Mouse (Mus musculus) neural tube, embryonic 11.5 days (tissue): Measurements from ENCODE around the gene Traf5. TPM values are rescaled to one million over a fixed set of nuclear protein-coding genes. Genes with fewer than 3 reads are reported as not detected.

Experiments
- ATAC-seq: fragments of 200-750 bp; cut with Nextera tagmentation; 2 replicates; pipeline ENCODE4 v1.8.0; 2017; ENCODE audit warnings: moderate number of reproducible peaks, mild to moderate bottlenecking, moderate TSS enrichment, moderate library complexity; ENCODE audit not compliant: insufficient read depth, low FRiP score, low TSS enrichment
- DNase-seq: peaks from one replicate; pipeline ENCODE4 v3.0.0-alpha.2; 2015; ENCODE audit warnings: low spot score
- H3K27ac ChIP-seq: fragments of 300-500 bp; sonication (generic); 2 replicates; pipeline ENCODE4 v1.5.1; 2014; ENCODE audit warnings: low read depth, mild to moderate bottlenecking, low read length
- H3K27me3 ChIP-seq: fragments of 300-500 bp; sonication (generic); 2 replicates; pipeline ENCODE4 v1.6.1; 2014; ENCODE audit warnings: mild to moderate bottlenecking, low read length, mixed read lengths; ENCODE audit not compliant: control insufficient read depth, insufficient read depth
- H3K36me3 ChIP-seq: fragments of 300-500 bp; sonication (generic); 2 replicates; pipeline ENCODE4 v1.6.1; 2014; ENCODE audit warnings: mild to moderate bottlenecking, low read length, moderate library complexity, mixed read lengths; ENCODE audit not compliant: control insufficient read depth, insufficient read depth
- H3K4me1 ChIP-seq: fragments of 300-500 bp; sonication (generic); 2 replicates; pipeline ENCODE4 v1.6.1; 2014; ENCODE audit warnings: low read length, mixed read lengths; ENCODE audit not compliant: control insufficient read depth, insufficient read depth
- H3K4me2 ChIP-seq: fragments of 300-500 bp; sonication (generic); 2 replicates; pipeline ENCODE4 v1.6.1; 2014; ENCODE audit warnings: low read depth, mild to moderate bottlenecking, moderate library complexity
- H3K4me3 ChIP-seq: fragments of 300-500 bp; sonication (generic); 2 replicates; pipeline ENCODE4 v1.5.1; 2014; ENCODE audit warnings: low read depth, low read length
- H3K9ac ChIP-seq: fragments of 300-500 bp; sonication (generic); 2 replicates; pipeline ENCODE4 v1.6.1; 2014; ENCODE audit warnings: mild to moderate bottlenecking, low read length
- H3K9me3 ChIP-seq: fragments of 300-500 bp; sonication (generic); 2 replicates; pipeline ENCODE4 v1.6.1; 2016; ENCODE audit warnings: low read length; ENCODE audit not compliant: control insufficient read depth
- WGBS: fragments of 180-500 bp; shearing (Covaris S2); extraction: QIAGEN DNeasy Blood & Tissue Kit; methylation state at CpG from one replicate; pipeline ENCODE4 v1.1.7; 2014; 5-methylcytosine and 5-hydroxymethylcytosine counted together
- polyA plus RNA-seq: library from polyadenylated mRNA; unstranded; fragments of >200 nt; fragmentation: Nextera tagmentation; extraction: Ambion mirVana; gene quantifications from 2 replicates; pipeline ENCODE4 v1.2.1, GENCODE M21; 2014

The Traf5 gene
- polyA plus RNA-seq, 1 experiment from 2014 or later = 5.0 TPM

DNA sequence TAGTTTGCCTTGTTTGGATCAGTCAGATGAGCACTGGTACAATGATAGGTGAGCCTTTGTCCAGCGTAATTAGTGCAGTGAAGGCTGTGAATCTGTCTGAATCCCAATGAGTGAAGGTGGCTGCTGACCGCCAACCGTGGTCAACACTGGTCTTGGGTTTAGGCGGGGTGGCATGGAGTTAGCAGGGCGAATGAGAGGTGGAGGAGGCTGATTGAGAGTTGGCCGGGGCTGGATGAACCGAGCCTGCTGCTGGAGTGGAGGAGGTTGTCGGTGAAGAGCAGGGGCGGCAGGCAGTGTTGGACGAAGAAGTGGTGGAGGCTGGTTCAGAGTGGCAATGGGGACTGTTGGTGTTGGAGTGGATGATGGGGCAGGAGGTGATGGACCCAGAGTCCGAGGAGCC is 8.4 kb upstream of the Traf5 start:
- Histone ChIP-seq H3K27ac (no peak overlapping the region), H3K27me3 (no peaks in the 10 kb centered on the region), H3K9ac (no peak overlapping the region), H3K4me2 (no peak overlapping the region), H3K9me3 (no peaks in the 10 kb centered on the region), H3K4me1 (no peaks in the 10 kb centered on the region), H3K4me3 (no peak overlapping the region), H3K36me3 (peaks cover 3% of the 10 kb centered on the region; the same call in 1 of the 2 replicates)
- no peak for DNase-seq
- WGBS = 91% methylated on average over 11 of the region's 11 CpGs
- ATAC-seq = no peak

DNA sequence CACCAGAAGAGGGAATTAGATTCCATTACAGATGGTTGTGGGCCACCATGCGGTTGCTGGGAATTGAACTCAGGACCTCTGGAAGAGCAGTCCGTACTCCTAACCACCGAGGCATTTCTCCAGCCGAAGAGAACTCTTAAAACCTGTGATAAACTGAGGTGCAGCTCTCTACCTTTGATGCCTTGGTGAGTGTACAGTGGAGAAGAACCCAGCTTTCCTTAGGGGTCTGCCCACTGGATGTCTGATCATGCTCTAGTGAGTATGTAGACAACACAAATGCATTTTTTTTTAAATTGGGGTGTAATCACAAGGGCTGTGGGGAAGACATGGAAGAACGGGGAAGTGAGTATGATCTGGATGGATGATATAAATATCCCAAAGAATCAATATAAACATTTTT is 3.3 kb upstream of the Traf5 start:
- Histone ChIP-seq H3K4me3 (no peak overlapping the region), H3K4me1 (no peaks in the 10 kb centered on the region), H3K27ac (no peak overlapping the region), H3K9me3 (no peaks in the 10 kb centered on the region), H3K9ac (no peak overlapping the region), H3K27me3 (peaks cover 11% of the 10 kb centered on the region; the same call in 1 of the 2 replicates), H3K36me3 (no peaks in the 10 kb centered on the region), H3K4me2 (no peak overlapping the region)
- ATAC-seq (no peak), DNase-seq (no peak)
- WGBS = 90% methylated on average over 5 of the region's 5 CpGs

DNA sequence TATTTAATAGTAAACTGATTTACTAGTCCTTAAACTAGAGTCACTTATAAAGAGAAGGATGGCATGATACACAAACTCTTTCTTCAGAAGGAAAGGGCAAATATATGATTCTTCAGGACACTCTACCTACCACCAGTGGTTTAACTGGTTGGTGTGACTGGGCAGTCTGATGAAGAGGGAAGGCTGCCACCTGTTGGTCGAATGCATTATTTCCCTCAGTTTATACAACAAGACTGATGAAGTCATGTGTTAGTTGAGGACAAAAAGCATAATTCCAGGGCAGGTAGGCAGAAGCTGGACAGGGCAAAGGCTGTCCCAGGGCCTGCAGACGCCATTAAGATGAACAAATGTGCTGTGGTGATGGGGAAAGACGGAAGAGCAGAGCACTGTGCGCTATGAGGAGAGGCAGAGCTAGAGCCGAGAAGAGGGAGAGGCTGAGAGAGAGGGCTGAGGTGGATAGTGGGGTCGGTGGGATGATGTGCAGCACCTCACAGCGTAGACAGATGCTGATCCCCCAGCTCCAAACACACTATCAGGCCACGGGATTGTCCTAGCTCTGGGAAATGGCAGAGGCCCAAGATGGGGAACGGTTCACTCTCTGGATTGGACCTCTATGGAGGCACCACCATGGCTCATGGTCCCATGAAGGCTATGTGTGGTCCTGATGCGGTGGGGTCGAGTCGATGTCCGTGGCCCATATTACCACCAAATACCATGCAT is 2.3 kb upstream of the Traf5 start:
- Histone ChIP-seq H3K27me3 (peaks cover 16% of the 10 kb centered on the region; the same call in 1 of the 2 replicates), H3K4me1 (no peaks in the 10 kb centered on the region), H3K36me3 (no peaks in the 10 kb centered on the region), H3K4me3 (no peak overlapping the region), H3K9ac (no peak overlapping the region), H3K4me2 (no peak overlapping the region), H3K9me3 (no peaks in the 10 kb centered on the region), H3K27ac (no peak overlapping the region)
- DNase-seq (peak; percentile 43), ATAC-seq (no peak)
- WGBS = 57% methylated on average over 13 of the region's 13 CpGs

DNA sequence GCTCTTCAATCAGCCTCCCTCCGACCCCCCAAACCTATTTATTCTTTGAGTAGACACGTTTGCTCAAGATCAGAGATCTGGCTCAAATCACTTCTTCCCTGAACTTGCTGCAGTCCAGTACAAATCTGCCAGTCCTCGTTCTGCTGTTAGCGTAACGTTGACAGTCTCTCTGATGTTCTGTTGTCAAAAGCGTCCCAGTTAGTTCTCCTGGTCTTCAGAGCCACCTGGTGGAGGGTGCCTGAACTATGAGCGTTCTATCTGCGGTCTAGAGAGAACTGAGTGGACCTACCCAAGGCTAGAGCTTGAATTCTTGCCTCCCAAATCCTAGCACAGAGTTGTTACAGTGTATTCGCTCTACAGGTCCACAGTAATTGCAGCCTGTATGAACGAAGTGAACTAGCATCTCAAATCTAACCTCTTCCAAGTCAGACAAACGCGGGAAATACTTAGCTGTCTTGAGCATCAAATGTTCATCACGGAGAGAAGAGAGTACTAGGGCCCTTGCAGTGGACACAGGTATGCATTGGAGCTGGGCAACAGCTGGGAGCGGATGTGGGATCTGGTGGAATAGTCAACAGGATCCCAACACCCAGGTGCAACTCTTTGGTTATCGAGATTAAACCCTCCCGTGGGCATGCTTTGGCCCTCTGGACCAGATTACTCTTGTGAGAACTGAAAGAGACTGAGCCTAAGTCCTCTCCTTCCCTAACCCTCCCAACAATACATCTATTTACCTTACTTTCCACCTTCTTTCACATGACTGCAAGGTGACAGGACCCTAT is 711 bp upstream of the Traf5 start:
- no peaks in the 10 kb centered on the region for H3K36me3 ChIP-seq
- peak overlapping the region; percentile 54 for H3K4me2 ChIP-seq
- peak overlapping the region; percentile 38 for H3K4me3 ChIP-seq
- ATAC-seq (peak; percentile 80), DNase-seq (peak; percentile 85)
- H3K9ac ChIP-seq = no peak overlapping the region
- H3K27me3 ChIP-seq = peaks cover 16% of the 10 kb centered on the region; the same call in 1 of the 2 replicates
- H3K27ac ChIP-seq = no peak overlapping the region
- H3K4me1 ChIP-seq = no peaks in the 10 kb centered on the region
- 31% methylated on average over 16 of the region's 16 CpGs for WGBS
- H3K9me3 ChIP-seq = no peaks in the 10 kb centered on the region

DNA sequence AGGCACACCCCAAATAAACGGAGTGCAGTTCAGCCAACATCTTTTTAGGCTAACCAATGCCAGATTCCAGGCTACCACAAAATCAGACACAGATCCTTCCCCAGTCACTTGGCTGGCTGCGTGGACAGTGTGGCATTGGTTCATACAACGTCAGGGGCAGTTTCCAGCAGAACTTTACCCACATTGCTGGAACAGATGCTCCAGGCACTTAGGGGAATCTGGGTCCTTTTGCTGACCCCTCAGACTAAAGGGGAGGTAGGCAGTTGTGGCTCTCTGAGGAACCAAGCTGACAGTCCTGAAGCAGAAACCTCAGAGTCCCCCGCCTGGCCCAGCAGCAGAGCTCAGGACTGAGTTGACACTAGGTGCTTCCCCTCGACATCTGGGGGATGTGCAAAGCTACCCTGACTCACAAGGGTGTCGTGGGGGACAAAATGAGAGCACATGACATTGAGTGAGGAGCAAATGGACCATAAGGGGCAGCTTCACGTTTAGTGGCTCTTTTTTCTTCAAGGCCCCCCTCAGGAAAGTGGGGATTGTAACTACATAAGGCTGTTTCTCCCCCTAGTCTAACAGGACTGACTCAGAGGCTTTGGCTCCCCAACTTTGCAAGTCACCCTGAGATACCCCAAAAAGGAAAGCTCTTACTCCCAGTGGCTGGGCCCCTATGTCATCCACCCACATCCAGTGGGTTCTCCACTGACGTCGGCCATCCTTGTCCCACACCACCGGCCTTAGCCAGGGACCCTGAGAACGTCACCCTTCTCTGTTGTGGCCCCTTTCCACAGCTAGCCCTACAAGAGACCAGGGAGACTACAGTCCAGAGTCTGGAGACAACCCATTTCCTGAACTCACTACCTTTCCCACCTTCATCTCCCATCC is 1.4 kb downstream of the Traf5 start:
- Histone ChIP-seq H3K27me3 (peaks cover 16% of the 10 kb centered on the region; the same call in 1 of the 2 replicates), H3K9me3 (no peaks in the 10 kb centered on the region), H3K9ac (no peak overlapping the region), H3K4me1 (no peaks in the 10 kb centered on the region), H3K4me2 (no peak overlapping the region), H3K4me3 (no peak overlapping the region), H3K36me3 (no peaks in the 10 kb centered on the region), H3K27ac (no peak overlapping the region)
- DNase-seq = no peak
- ATAC-seq = no peak
- WGBS = 75% methylated on average over 11 of the region's 11 CpGs

DNA sequence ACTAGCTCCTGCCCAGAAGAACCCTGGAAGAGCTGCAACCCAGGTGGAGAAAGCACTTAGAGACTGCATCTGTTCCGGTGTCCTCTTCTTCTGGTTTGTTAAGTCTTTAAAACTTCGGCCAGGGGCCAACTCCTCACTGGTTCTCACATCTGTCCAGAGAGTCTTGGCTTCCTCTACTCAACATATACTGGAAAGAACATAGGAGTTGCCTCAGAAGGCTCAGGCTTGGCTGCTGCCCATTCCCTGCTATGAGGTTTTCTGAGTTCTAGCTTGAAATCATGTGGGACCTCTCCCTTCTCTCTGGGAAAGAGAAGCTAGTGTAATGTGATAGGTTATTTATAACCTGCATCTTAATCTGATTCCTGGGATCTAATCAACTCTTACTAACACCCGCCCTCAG is 2.1 kb downstream of the Traf5 start:
- DNase-seq (no peak), ATAC-seq (no peak)
- Histone ChIP-seq H3K9ac (no peak overlapping the region), H3K9me3 (no peaks in the 10 kb centered on the region), H3K4me1 (no peaks in the 10 kb centered on the region), H3K4me3 (no peak overlapping the region), H3K27ac (no peak overlapping the region), H3K4me2 (no peak overlapping the region), H3K36me3 (no peaks in the 10 kb centered on the region), H3K27me3 (peaks cover 16% of the 10 kb centered on the region; the same call in 1 of the 2 replicates)
- WGBS = 86% methylated on average over 3 of the region's 3 CpGs

DNA sequence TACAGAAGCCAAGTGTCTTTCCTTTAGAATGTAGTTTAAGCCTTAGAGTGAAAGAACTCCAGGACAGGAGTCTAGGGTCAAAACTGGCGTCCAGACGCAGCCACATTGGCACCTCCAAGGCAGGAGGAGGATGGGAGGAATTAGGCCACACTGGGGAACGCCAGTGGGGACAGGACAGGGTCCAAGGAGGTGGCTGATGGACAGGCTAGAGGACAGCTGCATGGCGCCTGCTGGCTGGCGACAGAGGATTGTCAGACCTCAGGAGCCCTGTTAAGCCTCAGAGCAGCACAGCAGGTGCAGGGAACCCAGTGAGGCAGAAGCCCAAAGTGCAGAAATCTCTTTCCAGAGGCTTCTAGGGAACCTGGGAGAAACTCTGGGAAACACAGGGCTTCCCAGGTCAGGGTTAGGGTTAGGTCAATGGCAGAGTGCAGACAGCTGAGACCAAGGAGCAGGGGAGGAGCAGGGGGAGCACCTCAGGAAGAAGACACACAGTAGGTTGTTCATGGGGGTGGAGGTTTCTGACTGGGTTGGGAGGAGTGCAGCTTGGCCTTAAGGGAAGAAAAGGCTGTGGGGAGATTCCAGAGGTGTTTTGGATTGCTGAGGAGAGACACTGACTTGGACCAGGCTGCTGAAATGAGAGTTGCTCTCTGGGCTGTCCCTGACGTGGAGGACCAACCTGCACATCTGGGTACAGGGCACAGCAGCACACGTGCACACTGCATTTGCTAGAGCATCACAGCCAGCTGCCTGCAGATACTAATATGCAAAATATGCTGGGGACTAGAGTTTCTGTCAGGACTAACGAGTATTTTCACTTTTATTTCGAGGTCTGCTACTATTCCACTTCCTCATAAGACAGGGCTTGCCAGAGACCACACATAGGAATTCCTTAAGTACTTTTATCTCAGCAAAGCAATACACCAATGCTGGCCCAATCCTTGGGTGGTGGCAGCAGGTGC is 2.9 kb downstream of the Traf5 start:
- Histone ChIP-seq H3K4me2 (no peak overlapping the region), H3K9me3 (no peaks in the 10 kb centered on the region), H3K4me3 (no peak overlapping the region), H3K4me1 (no peaks in the 10 kb centered on the region), H3K27ac (no peak overlapping the region), H3K27me3 (peaks cover 16% of the 10 kb centered on the region; the same call in 1 of the 2 replicates), H3K36me3 (no peaks in the 10 kb centered on the region), H3K9ac (no peak overlapping the region)
- ATAC-seq (no peak), DNase-seq (no peak)
- WGBS = 71% methylated on average over 9 of the region's 9 CpGs

DNA sequence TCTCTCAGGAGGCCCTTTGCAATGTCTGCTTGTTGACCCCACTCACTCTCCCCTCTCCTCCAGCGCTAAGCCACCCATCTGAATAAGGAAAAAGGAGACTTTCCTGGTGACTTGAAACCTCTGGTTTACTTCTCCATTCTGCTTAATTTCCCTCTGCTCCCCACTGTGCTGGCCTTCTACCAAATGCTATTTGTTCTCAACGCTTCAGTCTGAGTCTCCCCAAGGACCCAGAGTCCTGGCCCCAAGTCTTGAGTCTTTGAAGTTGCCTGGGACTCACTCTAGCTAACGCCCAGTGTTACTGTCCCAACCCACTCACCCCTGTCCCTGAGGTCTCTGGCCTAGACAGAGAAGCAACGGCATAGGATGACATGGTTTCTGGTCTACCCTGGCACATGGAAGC is 4.3 kb downstream of the Traf5 start:
- Histone ChIP-seq H3K9me3 (no peaks in the 10 kb centered on the region), H3K9ac (no peak overlapping the region), H3K4me3 (no peak overlapping the region), H3K27ac (no peak overlapping the region), H3K36me3 (no peaks in the 10 kb centered on the region), H3K4me1 (no peaks in the 10 kb centered on the region), H3K27me3 (peaks cover 16% of the 10 kb centered on the region; the same call in 1 of the 2 replicates), H3K4me2 (no peak overlapping the region)
- WGBS = 83% methylated on average over 4 of the region's 4 CpGs
- DNase-seq = no peak
- no peak for ATAC-seq
